Mouse (Mus musculus) heart, postnatal 0 days (tissue): ENCODE results near the gene Pde4b. TPM values are rescaled to one million over a fixed set of nuclear protein-coding genes. Genes with fewer than 3 reads are reported as not detected.
A peak's percentile ranks its signal among the peaks of the same experiment; 100 is the strongest.

ENCODE experiments used
- ATAC-seq: fragments of 200-750 bp; cut with Nextera tagmentation; 2 replicates; pipeline ENCODE4 v1.8.0; 2017; ENCODE audit warnings: low read depth, moderate number of reproducible peaks, moderate library complexity; ENCODE audit not compliant: insufficient read depth
- DNase-seq: peaks from one replicate; pipeline ENCODE4 v3.0.0-alpha.2; 2016; ENCODE audit warnings: low spot score
- H3K27ac ChIP-seq: fragments of 300-500 bp; sonication (generic); 2 replicates; pipeline ENCODE4 v1.5.1; 2014; ENCODE audit warnings: low read depth, mild to moderate bottlenecking
- H3K27me3 ChIP-seq: fragments of 300-500 bp; sonication (generic); 2 replicates; pipeline ENCODE4 v1.6.1; 2014; ENCODE audit warnings: low read length, mixed read lengths; ENCODE audit not compliant: control insufficient read depth, insufficient read depth
- H3K36me3 ChIP-seq: fragments of 300-500 bp; sonication (generic); replicated peaks from 2 replicates; pipeline ENCODE4 v1.6.1; 2014; ENCODE audit warnings: low read length, mixed read lengths; ENCODE audit not compliant: control insufficient read depth, insufficient read depth
- H3K4me1 ChIP-seq: fragments of 300-500 bp; sonication (generic); 2 replicates; pipeline ENCODE4 v1.6.1; 2014; ENCODE audit warnings: antibody characterized with exemption; ENCODE audit not compliant: control insufficient read depth, insufficient read depth
- H3K4me2 ChIP-seq: fragments of 300-500 bp; sonication (generic); 2 replicates; pipeline ENCODE4 v1.6.1; 2014; ENCODE audit warnings: low read depth, mild to moderate bottlenecking, low read length, moderate library complexity
- H3K4me3 ChIP-seq: fragments of 300-500 bp; sonication (generic); 2 replicates; pipeline ENCODE4 v1.5.1; 2014; ENCODE audit warnings: low read depth, low read length
- H3K9ac ChIP-seq: fragments of 300-500 bp; sonication (generic); replicated peaks from 2 replicates; pipeline ENCODE4 v1.6.1; 2014; ENCODE audit warnings: low read depth, low read length, mixed read lengths
- H3K9me3 ChIP-seq: fragments of 300-500 bp; sonication (generic); replicated peaks from 2 replicates; pipeline ENCODE4 v1.6.1; 2016; ENCODE audit warnings: low read length; ENCODE audit not compliant: control insufficient read depth
- CTCF ChIP-seq: IDR thresholded peaks from 2 replicates; pipeline ENCODE4 v1.5.1; 2016; ENCODE audit warnings: antibody characterized with exemption, control low read depth, low read depth
- EP300 ChIP-seq: IDR thresholded peaks from 2 replicates; pipeline ENCODE4 v1.6.1; 2016; ENCODE audit warnings: antibody characterized with exemption, low read depth
- WGBS: fragments of 180-500 bp; shearing (Covaris S2); extraction: QIAGEN DNeasy Blood & Tissue Kit; methylation state at CpG from one replicate; pipeline ENCODE4 v1.1.7; 2014; 5-methylcytosine and 5-hydroxymethylcytosine counted together
- polyA plus RNA-seq: library from polyadenylated mRNA; unstranded; fragments of >200 nt; fragmentation: Nextera tagmentation; extraction: Ambion mirVana; gene quantifications from 2 replicates; pipeline ENCODE4 v1.2.1, GENCODE M21; 2015
- total RNA-seq: library from RNA; depleted of rRNA; stranded (reverse); fragments of >200 nt; gene quantifications from 2 replicates; pipeline ENCODE4 v1.2.3, GENCODE M21; 2014; ENCODE audit warnings: low replicate concordance

Pde4b gene
- total and polyA plus RNA-seq, 2 experiments from 2014 or later = 30.8 to 50.1 TPM

GRCm38 (mm10) chr4:102627799-102628198 lies 540.5 kb downstream of the Pde4b start:
- Histone ChIP-seq H3K27ac (no peak overlapping the region), H3K9ac (no peak overlapping the region), H3K4me2 (no peak overlapping the region), H3K9me3 (no peaks in the 10 kb centered on the region), H3K27me3 (no peaks in the 10 kb centered on the region), H3K36me3 (no peaks in the 10 kb centered on the region), H3K4me1 (peaks cover 7% of the 10 kb centered on the region; the same call in 1 of the 2 replicates), H3K4me3 (no peak overlapping the region)
- TF ChIP-seq EP300 (no peak), CTCF (no peak)
- DNase-seq (no peak), ATAC-seq (no peak)
- 76% methylated on average over 4 of the region's 4 CpGs for WGBS

- WGBS = 37% methylated on average over 4 of the region's 4 CpGs
- Histone ChIP-seq H3K27me3 (no peaks in the 10 kb centered on the region), H3K9me3 (no peaks in the 10 kb centered on the region), H3K4me1 (peaks cover 15% of the 10 kb centered on the region), H3K9ac (no peak overlapping the region), H3K27ac (0 out of 2 replicates have a peak overlapping the region, but pooled peaks have one; percentile 20), H3K4me3 (no peak overlapping the region), H3K4me2 (no peak overlapping the region), H3K36me3 (no peaks in the 10 kb centered on the region)
- no peak for DNase-seq
- no peak for TF ChIP-seq CTCF
- no peak for TF ChIP-seq EP300
- ATAC-seq = no peak
Observed at GRCm38 (mm10) chr4:102629621-102630020, 542.3 kb downstream of the Pde4b start.

GRCm38 (mm10) chr4:102630261-102630660 lies 542.9 kb downstream of the Pde4b start:
- Histone ChIP-seq H3K27ac (peak overlapping the region; percentile 22), H3K4me3 (no peak overlapping the region), H3K9me3 (no peaks in the 10 kb centered on the region), H3K4me1 (peaks cover 16% of the 10 kb centered on the region), H3K9ac (no peak overlapping the region), H3K4me2 (no peak overlapping the region), H3K36me3 (no peaks in the 10 kb centered on the region), H3K27me3 (no peaks in the 10 kb centered on the region)
- 30% methylated on average over 6 of the region's 6 CpGs for WGBS
- ATAC-seq (no peak), DNase-seq (peak; percentile 15)
- TF ChIP-seq EP300 = no peak
- no peak for TF ChIP-seq CTCF

DNA sequence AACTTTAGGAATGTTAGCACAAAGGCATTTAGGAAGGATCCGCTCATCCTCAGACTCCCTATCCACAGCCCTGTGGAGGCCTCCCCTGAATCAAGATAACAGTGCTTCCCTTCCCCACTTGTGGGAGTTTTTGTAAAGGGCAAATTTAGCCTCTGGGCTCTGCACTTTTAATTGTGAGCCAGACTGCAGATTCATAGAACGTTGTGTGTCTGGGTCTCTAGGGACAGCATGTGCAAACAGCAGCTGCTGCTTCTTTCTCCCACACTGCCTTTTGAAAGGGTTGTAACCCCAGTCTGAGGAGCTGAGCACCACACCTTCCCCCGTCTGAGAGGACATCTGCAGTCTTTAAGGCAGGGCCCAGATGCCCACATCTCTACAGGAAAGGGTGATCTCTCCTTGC lies 544.3 kb downstream of the Pde4b start:
- Histone ChIP-seq H3K4me1 (peaks cover 28% of the 10 kb centered on the region), H3K4me3 (no peak overlapping the region), H3K9me3 (no peaks in the 10 kb centered on the region), H3K36me3 (no peaks in the 10 kb centered on the region), H3K4me2 (no peak overlapping the region), H3K9ac (no peak overlapping the region), H3K27ac (no peak overlapping the region), H3K27me3 (no peaks in the 10 kb centered on the region)
- ATAC-seq = no peak
- DNase-seq = peak; percentile 21
- no peak for TF ChIP-seq CTCF
- no peak for TF ChIP-seq EP300
- 37% methylated on average over 3 of the region's 3 CpGs for WGBS

- no peak for TF ChIP-seq CTCF
- no peak for TF ChIP-seq EP300
- WGBS = 89% methylated on average over 5 of the region's 5 CpGs
- H3K27ac ChIP-seq = no peak overlapping the region
- no peak overlapping the region for H3K4me2 ChIP-seq
- no peak overlapping the region for H3K9ac ChIP-seq
- no peaks in the 10 kb centered on the region for H3K27me3 ChIP-seq
- DNase-seq = no peak
- peaks cover 42% of the 10 kb centered on the region for H3K4me1 ChIP-seq
- H3K9me3 ChIP-seq = no peaks in the 10 kb centered on the region
- no peaks in the 10 kb centered on the region for H3K36me3 ChIP-seq
- no peak for ATAC-seq
- H3K4me3 ChIP-seq = no peak overlapping the region
Observed at GRCm38 (mm10) chr4:102633241-102633640, 545.9 kb downstream of the Pde4b start.

GRCm38 (mm10) chr4:102635258-102635657 lies 547.9 kb downstream of the Pde4b start:
- WGBS = 0% methylated on average over 9 of the region's 9 CpGs
- 0 out of 2 replicates have a peak overlapping the region, but pooled peaks have one; percentile 4 for H3K9ac ChIP-seq
- H3K27me3 ChIP-seq = no peaks in the 10 kb centered on the region
- no peaks in the 10 kb centered on the region for H3K36me3 ChIP-seq
- ATAC-seq = peak; percentile 92
- peak overlapping the region; percentile 90 for H3K27ac ChIP-seq
- no peak overlapping the region for H3K4me3 ChIP-seq
- DNase-seq = peak; percentile 91
- H3K4me1 ChIP-seq = peaks cover 40% of the 10 kb centered on the region
- TF ChIP-seq CTCF = no peak
- TF ChIP-seq EP300 = peak; percentile 90
- no peaks in the 10 kb centered on the region for H3K9me3 ChIP-seq
- H3K4me2 ChIP-seq = peak overlapping the region; percentile 19; the same call in 1 of the 2 replicates
